Mouse (Mus musculus) hindbrain, embryonic 16.5 days (tissue): ENCODE results near the gene Sytl5. TPM values are rescaled to one million over a fixed set of nuclear protein-coding genes. Genes with fewer than 3 reads are reported as not detected.

ENCODE experiments used
- ATAC-seq: fragments of 200-750 bp; cut with Nextera tagmentation; 2 replicates; pipeline ENCODE4 v1.8.0; 2017; ENCODE audit warnings: moderate TSS enrichment, moderate library complexity
- H3K27ac ChIP-seq: fragments of 300-500 bp; sonication (generic); 2 replicates; pipeline ENCODE4 v1.5.1; 2014; ENCODE audit warnings: low read depth, mild to moderate bottlenecking, control low read depth, low read length, moderate library complexity
- H3K27me3 ChIP-seq: fragments of 300-500 bp; sonication (generic); replicated peaks from 2 replicates; pipeline ENCODE4 v1.6.1; 2014; ENCODE audit warnings: low read length; ENCODE audit not compliant: control insufficient read depth, insufficient read depth
- H3K36me3 ChIP-seq: fragments of 300-500 bp; sonication (generic); 2 replicates; pipeline ENCODE4 v1.6.1; 2014; ENCODE audit warnings: mild to moderate bottlenecking, low read length, moderate library complexity, mixed read lengths; ENCODE audit not compliant: control insufficient read depth, insufficient read depth
- H3K4me1 ChIP-seq: fragments of 300-500 bp; sonication (generic); 2 replicates; pipeline ENCODE4 v1.6.1; 2014; ENCODE audit warnings: low read depth, low read length; ENCODE audit not compliant: control insufficient read depth, insufficient read depth
- H3K4me2 ChIP-seq: fragments of 300-500 bp; sonication (generic); 2 replicates; pipeline ENCODE4 v1.6.1; 2014; ENCODE audit warnings: mild to moderate bottlenecking, low read length, control low read depth, moderate library complexity
- H3K4me3 ChIP-seq: fragments of 300-500 bp; sonication (generic); 2 replicates; pipeline ENCODE4 v1.5.1; 2014; ENCODE audit warnings: mild to moderate bottlenecking, low read length, control low read depth, moderate library complexity
- H3K9ac ChIP-seq: fragments of 300-500 bp; sonication (generic); 2 replicates; pipeline ENCODE4 v1.6.1; 2014; ENCODE audit warnings: low read depth, mild to moderate bottlenecking, control low read depth, low read length, moderate library complexity
- H3K9me3 ChIP-seq: fragments of 300-500 bp; sonication (generic); 2 replicates; pipeline ENCODE4 v1.6.1; 2014; ENCODE audit warnings: mild to moderate bottlenecking, low read length, moderate library complexity; ENCODE audit not compliant: control insufficient read depth
- WGBS: fragments of 180-500 bp; shearing (Covaris S2); extraction: QIAGEN DNeasy Blood & Tissue Kit; methylation state at CpG from one replicate; pipeline ENCODE4 v1.1.7; 2014; 5-methylcytosine and 5-hydroxymethylcytosine counted together
- polyA plus RNA-seq: library from polyadenylated mRNA; unstranded; fragments of >200 nt; fragmentation: Nextera tagmentation; extraction: Ambion mirVana; gene quantifications from 2 replicates; pipeline ENCODE4 v1.2.1, GENCODE M21; 2015

Sytl5 gene
- polyA plus RNA-seq, 1 experiment from 2014 or later, result 0.38 TPM

DNA sequence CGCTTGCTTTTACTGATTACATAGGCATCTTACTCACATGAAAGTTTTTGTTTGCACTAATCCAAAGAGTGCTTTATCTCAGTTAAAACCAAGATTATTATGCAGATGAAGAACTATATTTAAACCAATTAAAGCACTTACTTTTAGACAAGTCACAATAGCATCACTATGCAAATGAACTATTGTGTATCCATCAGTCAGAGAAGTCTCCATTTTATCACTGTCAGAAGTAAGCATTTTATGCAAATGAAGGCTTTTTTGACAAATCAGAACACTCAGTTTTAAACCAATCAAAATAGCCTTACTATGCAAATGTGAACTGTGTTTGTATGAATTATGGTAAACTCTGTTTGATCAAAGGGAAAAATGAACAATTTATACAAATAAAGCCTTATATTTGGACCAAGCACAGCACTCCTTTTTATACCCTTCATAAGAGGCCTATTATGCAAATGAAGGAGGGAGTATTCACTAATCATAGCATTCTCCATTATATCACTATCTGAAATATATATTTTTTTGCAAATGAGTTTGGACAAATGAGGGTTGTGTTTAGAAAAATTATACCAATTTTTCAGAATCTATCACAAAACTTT is 122.4 kb downstream of the Sytl5 start:
- Histone ChIP-seq H3K27ac (no peak overlapping the region), H3K36me3 (no peaks in the 10 kb centered on the region), H3K9ac (no peak overlapping the region), H3K4me3 (no peak overlapping the region), H3K4me2 (no peak overlapping the region), H3K4me1 (no peaks in the 10 kb centered on the region), H3K9me3 (no peaks in the 10 kb centered on the region), H3K27me3 (no peaks in the 10 kb centered on the region)
- ATAC-seq, result no peak
- 88% methylated on average over 1 of the region's 1 CpGs for WGBS

DNA sequence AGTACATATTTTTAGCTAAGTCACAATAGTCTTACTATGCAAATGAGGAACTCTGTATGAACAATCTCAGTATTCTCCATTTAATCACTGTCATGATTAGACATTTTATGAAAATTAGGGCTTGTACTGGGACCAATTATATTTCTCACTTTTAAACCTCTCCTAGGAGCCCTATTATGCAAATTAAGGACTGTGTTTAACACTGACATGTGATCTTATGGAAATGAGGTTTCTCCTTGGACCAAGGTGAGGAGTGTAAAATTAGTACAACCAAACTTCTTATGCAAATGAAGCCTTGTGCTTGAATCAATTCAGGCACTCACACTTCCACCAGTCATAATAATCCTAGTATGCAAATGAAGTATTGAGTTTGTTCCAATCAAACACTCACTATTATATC is 124.8 kb downstream of the Sytl5 start:
- Histone ChIP-seq H3K27me3 (no peaks in the 10 kb centered on the region), H3K4me3 (no peak overlapping the region), H3K4me2 (no peak overlapping the region), H3K9ac (no peak overlapping the region), H3K36me3 (no peaks in the 10 kb centered on the region), H3K9me3 (no peaks in the 10 kb centered on the region), H3K4me1 (no peaks in the 10 kb centered on the region), H3K27ac (no peak overlapping the region)
- no peak for ATAC-seq

DNA sequence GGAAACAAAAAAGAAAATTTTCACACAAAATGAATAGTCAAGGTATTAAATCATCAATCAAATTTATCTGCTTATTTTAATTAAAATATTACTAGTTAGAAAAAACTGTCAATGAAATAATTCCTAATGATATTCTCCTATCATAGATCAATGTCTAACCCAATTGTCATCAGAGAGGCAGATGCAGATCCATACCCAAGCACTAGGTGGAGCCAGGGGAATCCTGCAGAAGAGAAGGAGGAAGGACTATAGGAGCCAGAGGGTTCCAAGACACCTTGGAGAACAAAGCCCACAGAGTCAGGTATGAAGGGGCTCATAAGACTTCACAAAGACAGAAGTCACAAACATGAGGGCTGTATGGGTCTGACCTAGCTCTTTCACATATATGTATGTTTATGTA is 149.2 kb downstream of the Sytl5 start:
- no peaks in the 10 kb centered on the region for H3K27me3 ChIP-seq
- H3K4me1 ChIP-seq, result no peaks in the 10 kb centered on the region
- no peaks in the 10 kb centered on the region for H3K36me3 ChIP-seq
- no peak overlapping the region for H3K4me2 ChIP-seq
- no peak for ATAC-seq
- H3K9me3 ChIP-seq, result no peaks in the 10 kb centered on the region
- no peak overlapping the region for H3K9ac ChIP-seq
- no peak overlapping the region for H3K4me3 ChIP-seq
- H3K27ac ChIP-seq, result no peak overlapping the region

Other genes starting within 250 kb of the Sytl5 start
- gene Dynlt3, start 222.6 kb upstream of the Sytl5 start, polyA plus RNA-seq, result 48.8 and 57.7 TPM in 2 replicates
- not detected in 2 replicates for gene Hypm, start 38.7 kb upstream of the Sytl5 start, polyA plus RNA-seq
- gene H2al3, start 35.9 kb upstream of the Sytl5 start, polyA plus RNA-seq, result not detected in 2 replicates
- 3.9 and 4.9 TPM in 2 replicates for gene Srpx, start 232.1 kb downstream of the Sytl5 start, polyA plus RNA-seq